Mouse (Mus musculus): Measurements from ENCODE around the gene Opn1sw.
"Not testable (repeated sequence)": the region's sequence is repeated elsewhere in the genome, so short reads cannot be mapped to it uniquely, and the experiment has no call there.

Opn1sw gene

DNA sequence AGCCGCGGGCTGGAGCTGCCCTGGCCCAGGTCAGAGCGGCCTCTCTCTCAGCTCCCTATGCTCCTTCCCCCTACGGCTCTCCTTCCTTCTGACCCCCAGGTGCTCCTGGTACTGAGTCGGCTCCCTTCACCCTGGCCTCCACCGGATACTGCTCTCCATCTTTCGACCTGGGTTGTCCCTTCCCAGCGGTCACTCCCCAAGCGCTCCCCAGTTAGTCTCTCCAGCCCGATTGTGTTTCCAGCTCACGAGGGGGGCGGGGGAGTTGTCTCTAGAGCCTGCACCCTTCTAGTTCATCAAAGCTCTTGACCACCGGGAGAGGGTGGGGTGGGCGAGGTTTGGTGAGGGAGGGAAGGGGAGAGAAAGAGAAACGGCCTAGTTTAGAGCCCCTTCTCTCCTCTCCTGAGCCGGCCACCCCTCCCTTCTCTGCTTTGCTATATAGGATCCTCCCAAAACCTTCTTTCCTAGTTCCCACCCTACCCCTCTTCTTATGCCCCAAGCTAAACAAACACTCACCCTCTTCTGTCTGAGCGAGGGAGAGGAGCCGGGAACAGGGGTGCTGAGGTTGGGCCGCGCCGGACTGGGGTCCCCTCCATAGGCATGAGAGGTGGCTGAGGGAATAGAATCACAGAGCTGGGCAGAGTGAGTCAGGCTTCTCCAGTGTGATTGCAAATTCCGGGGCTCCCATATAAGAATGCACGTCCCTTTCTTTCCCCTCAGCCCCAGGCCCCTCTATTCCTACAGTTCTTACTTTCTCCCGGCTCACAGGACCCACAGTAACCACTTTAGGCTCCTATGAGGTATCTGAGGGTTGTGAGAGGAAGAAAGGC, 8.7 kb upstream of the Opn1sw start:
- no peak for DNase-seq (ENCODE audit: low read depth)

DNA sequence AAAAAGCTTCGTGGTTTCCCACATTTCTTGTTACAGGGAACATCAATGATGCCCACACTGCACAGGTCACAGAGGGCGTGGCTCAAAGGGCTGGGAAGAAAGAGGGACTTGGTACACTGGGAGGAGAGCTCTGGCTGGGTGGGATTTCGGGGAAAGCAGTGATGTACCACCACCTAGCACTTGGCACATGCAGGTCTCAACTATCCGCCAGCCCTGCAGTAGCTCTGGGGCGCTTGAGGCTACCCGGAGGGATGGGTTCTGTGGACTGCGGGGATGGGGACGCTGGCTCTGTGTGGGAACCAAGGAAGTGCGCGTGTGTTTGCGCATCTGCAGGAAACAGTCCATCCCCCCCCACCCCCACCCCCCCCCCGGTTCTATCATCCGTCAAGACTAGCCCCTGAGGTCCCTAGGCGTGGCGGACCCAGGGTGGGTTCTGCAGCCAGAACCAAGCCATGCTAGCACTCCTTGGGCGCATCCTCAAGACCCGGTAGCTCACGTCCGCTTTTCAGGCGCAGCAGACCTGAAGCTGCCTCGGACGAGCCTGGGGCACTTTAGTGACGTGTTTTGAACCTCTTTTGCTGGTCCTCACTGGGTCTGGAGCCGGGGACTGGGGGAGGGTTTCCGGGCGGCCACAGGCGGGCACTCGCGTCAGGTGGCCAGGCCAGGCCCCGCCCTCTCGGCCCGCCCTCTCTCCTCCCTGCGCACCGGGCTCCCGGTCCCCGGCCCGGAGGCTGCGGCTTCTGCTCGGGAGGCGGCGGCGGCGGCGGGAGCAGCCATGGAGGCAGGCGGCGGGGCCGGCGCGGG, 7.8 kb upstream of the Opn1sw start, which contains the start of gene Ccdc136:
Gene Ccdc136, plus strand, starts transcription at position 400 of the 804 bp plus-strand sequence.
- no peak for DNase-seq (ENCODE audit: low read depth)

DNA sequence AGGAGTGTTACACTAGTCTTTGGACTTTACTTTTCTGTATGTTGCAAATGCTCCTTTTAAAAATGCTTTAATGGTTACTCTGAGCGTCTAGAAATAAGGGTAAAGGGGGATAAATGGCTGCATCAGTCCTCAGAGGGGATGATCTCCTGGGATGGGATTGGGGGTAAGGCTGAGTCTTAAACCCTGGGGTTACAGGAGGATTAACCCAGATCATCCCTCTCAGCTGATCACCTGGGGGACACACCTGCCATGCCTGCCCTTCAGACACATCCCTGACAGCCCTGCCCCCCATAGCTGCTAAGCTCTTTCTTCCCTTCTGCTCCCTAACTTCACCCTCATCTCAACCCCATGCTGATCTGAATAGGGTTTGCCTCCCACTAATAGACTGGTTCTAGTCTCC, 6.0 kb upstream of the Opn1sw start:
- no peak for DNase-seq (ENCODE audit: low read depth)

DNA sequence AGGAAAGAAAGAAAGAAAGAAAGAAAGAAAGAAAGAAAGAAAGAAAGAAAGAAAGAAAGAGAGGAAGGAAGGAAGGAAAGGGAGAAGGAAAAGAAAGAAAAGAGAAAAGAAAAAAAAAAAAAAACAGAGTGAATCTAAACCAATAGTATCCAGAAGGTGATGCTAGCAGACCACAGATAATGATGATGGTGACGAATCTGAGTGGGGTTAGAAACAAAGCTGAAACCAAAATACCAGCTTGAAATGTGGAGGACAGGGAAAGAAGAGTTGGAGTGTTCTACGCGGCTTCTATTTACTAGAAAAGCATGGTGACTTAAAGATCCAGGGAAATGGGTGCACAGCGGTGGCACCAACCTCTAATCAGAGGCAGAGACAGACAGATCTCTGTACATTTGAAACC, 3.5 kb upstream of the Opn1sw start:
- DNase-seq (ENCODE audit: low read depth): no peak

DNA sequence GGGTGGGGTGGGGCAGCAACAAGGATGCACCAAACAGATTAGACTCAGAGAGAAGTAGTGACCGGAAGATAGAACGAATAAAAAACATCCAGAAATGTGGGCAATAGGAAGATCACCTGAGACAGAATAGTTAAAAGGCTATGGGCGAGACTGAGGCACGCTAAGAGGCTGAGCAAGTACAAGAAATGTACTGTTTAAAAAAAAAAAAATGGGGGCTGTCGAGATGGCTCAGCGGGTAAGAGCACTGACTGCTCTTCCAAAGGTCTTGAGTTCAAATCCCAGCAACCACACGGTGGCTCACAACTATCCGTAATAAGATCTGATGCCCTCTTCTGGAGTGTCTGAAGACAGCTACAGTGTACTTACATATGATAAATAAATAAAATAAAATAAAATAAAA, 3.0 kb upstream of the Opn1sw start:
- not testable (repeated sequence) for DNase-seq (ENCODE audit: low read depth)

DNA sequence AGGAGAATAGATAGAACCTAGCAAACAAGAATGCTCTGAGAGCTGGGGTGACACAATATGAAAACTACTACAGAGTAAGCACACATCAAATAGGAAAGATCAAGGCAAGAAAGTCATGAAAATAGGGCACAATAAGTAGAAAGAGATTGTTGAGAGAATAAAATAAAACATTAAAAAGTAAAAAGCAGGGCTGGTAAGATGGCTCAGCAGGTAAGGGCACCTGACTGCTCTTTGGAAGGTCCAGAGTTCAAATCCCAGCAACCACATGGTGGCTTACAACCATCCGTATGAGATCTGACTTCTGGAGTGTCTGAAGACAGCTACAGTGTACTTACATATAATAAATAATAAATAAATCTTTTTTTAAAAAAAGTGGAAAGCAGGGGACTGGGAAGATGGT, 2.2 kb upstream of the Opn1sw start:
- DNase-seq (ENCODE audit: low read depth): not testable (repeated sequence)

DNA sequence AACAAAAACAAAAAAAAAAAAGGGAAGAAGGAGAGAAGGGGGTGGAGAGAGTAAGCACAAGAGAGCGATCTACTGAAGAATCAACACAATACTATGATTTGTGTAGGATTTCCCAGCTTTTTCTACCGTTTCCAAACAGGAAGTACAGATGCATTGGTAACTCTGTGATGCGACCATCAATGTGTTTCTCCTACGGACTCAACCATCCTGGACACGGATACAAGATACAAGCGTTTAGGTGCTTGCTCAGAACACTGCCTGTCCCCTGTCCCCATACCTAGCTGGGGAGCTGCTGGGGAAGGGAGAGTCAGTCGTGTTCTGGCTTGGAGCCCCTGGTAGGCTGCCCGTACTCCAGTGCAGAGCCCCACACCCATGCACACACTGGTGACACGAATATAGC, 1.2 kb upstream of the Opn1sw start:
- no peak for DNase-seq (ENCODE audit: low read depth)

DNA sequence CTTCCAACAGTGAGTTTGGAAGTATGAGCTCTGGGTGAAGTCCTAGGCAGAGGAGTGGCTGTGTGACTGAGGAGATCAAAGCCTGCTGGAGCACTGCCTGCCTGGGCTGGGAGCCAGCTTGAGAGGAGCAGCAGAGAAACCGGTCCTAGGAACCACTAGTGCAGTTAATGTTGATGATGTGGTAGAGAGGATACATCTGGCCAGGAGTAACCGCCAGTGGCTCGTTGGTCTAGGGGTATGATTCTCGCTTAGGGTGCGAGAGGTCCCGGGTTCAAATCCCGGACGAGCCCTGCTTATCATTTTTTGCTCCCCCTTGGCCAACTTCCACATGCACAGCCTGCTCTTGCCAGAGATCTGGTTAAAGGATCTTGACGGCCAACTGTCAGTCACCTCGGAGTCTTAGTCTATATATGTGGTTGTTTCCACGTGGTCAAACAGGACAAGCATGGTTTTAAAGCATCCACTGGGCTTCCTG, 375 bp upstream of the Opn1sw start:
- DNase-seq (ENCODE audit: low read depth): peak; percentile 24

DNA sequence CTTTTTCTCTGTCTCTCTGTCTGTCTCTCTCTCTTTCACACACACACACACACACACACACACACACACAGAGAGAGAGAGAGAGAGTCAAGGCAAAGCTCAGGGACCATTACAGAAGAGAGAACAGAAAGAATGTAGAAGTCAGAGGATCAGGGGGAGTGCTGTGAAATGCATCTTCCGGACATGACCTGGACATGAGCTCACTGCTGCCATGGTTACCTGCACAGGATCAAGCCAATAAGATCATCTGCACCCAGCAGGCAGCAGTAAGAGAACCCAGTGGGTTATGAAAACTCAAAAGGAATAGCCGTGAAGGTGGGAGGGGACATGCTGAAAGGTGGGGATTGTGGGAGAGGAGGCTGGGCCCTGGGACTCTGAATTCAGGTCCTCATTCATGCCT, 5.8 kb downstream of the Opn1sw start:
- no peak for DNase-seq (ENCODE audit: low read depth)

DNA sequence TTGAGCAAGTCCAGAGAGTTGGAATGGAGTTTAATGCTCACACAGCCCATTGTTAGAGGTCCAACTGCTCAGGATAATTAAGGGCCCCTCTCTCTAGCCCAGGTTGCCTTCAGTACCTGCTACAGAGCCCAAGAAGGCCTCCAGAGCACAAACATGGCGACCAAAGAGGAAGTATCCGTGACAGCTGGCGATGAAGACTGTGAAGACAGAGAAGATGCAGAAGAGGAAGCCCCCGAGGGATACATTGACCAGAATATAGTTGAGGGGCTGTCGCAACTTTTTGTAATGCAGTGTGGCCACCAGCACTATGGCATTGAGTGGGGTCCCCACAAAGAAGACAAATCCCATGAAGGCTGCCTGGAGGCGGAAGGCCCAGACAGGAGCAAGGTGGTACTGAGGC, 8.3 kb downstream of the Opn1sw start:
- DNase-seq (ENCODE audit: low read depth): no peak

DNA sequence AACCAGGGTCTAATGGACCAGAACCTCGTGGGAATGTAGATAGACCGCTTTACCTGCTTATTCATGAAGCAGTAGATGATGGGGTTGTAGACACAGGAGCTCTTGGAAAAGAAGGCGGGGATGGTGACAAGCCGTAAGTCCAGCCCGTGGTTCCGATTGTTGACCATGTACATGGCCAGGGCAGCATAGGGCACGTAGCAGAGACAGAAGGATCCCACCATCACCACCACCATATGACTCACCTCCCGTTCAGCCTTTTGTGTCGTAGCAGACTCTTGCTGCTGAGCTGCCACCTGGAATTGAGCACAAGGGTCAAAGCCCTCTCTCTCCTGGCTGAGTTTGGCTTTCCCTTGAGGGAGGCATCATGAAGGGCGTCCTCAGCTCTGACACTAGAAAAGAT, 9.6 kb downstream of the Opn1sw start:
- DNase-seq (ENCODE audit: low read depth): no peak

DNA sequence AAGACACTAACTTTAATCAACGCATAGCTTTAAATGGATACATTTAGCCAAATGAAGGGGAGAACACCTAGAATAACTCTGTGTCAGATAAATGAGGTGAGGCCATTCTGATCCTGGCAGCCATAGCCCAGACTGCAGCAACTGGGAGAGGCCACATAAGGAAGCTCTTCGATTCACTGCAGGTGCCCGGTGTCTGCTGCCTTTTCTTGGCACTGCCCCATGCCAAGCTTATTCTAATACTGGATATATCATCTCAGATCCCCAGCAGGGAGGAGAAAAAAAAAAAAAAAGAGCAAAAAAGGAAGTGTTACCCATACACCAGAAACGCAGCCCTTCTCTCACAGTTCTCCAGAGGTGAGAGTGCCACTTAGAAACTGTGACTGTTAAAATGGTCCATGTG, 10.9 kb downstream of the Opn1sw start:
- no peak for DNase-seq (ENCODE audit: low read depth)

DNA sequence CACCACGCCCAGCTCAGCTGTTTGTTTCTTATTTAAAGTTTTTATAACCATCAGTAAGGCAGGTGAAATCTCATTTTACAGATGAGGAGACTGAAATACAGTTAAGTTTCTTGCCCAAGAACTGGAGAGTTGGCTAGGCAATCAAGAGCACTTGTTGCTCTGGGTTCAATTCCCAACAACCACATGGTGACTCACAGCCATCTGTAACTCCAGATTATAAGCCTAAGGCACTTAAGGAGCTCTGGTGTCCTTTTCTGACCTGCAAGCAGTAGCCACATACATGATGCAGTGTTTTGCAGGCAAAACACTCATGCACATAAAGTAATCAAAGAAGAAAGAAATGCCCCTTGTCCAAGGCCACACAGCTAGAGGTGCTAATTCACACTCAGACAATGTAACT, 23.0 kb downstream of the Opn1sw start:
- DNase-seq (ENCODE audit: low read depth): no peak

DNA sequence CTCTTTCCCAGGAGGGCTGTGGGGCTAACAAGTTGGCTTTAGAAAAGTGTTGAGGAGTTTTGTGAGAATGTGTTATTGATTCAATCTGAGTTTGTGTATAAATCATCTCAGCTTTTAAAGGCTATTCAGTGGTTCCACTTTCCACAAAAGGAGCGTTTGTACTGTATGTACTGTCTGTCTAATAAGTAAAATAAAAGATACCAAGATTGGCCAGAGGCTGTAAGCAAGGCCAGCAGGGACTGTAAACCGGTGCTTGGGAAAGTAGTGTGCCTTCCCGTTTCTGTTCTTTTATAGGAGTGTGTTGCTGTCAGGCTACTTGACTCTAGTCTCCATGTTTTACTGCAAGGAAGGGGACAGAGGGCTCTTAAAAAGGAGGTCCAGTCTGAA, 25.1 kb downstream of the Opn1sw start:
- DNase-seq (ENCODE audit: low read depth): no peak

DNA sequence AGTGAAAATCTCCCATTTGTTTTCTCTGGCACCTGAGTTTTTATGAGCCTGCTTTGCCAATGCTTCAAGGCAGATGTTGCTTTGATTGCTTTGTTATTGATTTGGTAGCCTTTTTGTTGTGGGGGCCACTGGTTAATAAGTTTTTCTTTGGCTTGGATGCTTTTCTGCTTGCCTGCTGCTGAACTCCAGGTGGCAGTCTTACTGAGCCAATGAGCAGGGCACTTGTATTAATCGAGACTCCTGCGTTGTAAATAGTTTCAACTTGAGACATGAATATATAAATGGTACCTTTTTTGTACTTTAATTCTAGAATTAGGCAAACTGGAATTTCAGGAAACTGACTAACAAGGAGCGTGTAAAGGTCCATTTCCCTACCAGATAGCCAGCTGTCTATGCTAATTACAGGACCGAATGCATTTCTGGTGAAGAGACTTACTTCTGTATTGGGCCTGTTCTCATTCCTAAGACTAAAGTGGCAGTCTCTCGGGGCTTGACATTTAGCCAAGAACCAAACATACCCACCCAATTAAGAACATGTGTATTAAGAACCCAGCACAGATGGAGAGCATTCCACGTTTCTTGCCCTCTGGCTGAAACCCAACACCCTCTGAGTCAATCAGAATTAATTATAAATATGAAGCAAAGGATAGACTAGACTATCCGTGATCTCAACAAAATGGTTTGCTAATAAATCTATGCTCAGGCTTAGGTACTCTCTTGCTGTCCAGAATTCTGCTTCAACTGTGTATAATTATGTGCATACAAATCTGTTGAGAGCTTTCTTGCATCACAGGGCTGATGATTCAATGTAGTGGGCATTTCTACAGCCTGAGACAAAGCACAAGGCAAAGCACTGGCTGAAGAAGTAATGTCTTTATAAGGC, 25.8 kb downstream of the Opn1sw start:
- DNase-seq (ENCODE audit: low read depth): no peak

DNA sequence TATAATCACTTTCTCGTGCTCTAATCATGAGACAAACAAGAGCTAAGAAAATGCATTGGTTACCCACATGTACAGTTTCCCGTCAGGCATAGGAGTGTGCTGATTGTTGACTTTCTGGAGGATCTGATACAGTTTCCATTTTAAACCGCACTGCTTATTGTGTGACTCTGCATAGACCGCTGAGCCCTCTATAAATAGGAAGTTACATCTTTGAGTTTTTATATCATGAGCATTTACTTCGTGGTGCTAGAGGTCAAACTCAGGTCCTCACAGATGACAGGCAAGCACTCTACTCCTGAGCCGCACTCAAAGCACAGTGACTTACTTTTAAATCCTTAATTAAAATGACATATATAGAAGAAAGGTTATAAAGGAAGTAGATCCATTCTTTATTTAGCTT, 28.1 kb downstream of the Opn1sw start:
- no peak for DNase-seq (ENCODE audit: low read depth)

DNA sequence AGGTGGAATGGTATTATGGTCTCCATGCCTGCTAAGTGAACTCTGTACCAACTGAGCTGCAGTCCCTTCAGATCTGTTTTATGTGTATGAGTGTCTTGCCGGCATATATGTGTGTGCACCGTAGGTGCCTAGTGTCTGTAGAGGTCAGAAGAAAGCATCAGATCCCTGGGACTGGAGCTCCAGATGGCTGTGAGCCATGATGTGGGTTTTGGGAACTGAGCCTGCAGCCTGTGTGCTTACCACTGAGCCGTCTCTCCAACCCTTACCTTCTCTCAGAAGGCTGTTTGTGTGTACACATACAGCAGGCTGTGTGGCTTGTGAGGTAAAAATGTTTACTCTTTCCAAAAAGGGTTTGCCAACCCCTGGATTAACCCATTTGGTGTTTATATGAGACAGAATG, 28.9 kb downstream of the Opn1sw start:
- no peak for DNase-seq (ENCODE audit: low read depth)

DNA sequence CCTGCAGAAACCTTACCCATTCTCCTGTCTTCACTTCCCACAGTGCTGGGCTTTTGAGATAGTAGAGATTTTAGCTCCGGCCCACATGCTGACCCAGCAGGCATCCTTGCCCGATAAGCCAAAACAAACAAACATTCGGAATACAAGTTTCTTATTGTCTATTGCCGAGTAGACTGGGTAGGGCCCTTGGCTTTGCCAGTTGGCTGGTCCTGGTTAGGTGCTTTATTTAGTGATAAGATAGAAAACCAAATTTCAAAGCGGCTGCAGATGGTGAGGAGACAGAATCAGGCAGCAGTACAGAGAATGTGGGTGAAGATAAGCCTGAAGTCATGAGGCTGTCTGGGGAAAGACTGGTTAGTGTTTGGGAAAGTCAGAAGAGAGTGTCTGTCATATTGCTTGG, 35.5 kb downstream of the Opn1sw start:
- DNase-seq (ENCODE audit: low read depth): peak; percentile 46

DNA sequence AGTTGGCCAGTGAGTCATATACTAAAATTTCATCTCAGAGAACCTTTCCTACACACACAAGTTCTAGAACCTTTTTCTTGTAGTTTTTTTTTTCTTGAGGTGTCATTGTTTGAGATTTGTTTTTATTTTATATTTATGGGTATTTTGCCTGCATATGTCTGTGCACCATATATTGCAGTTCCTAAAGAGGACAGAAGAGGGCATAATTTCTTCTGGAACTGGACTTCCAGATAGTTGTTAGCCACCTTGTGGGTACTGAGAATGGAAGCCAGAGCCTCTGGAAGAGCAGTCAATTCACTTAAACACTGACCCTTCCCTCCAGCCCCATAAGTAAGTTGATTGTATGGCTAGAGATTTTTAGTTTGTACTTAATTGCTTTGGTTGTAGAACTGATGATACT, 36.7 kb downstream of the Opn1sw start:
- DNase-seq (ENCODE audit: low read depth): no peak

DNA sequence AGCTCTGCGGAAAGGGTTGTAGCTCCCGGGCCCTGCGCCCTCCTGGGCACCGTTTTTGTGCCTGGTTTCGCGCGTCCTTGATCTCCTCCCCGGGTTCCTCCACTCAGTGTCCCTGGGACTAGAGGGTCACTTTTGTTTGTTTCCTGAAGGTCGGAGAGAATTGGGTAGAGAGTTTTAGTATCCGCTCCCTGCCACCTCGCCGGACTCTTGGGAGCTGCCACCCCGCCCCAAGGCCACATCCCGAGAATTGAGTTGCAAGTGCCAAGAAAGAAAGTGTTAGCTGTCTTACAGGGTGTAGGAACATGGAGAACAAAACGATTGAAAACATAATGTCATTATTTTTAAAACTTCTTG, 39.9 kb downstream of the Opn1sw start:
- DNase-seq (ENCODE audit: low read depth): peak; percentile 24

DNA sequence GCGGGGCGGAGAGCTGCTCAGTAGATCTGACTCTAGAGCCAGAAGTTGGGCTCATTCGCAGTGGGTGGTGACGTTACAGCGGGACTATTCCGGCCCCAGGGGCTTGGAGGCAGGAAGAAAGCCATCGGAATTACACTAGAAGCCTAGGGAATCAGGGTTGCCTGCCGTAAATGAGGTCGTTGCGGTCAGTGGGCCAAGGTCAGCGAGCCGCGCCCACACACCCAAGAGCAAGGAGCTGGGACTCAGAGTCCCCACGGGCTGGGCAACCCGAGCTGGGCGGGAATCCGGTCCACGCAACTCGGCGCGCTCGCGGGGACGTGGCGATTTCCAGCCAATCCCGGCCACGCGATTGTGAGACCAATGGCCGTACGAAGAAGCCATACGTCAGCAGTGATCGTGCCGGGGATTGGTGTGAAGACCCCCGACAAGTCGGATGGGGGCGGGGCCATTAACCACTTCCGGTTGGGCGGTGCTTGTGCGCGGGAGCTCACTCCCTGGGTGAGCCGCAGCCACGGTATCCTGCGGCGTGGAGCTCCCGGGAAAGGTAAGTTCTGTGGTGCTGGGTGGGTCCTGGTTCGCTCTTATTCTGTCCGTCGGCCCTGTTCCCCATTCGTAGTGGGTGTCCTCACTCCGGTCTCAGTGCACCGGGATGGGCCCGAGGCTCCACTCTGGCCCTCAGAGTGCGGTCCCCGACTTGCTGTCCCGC, 40.5 kb downstream of the Opn1sw start, which contains the start of gene Calu:
Gene Calu, plus strand, starts transcription at position 405 of the 706 bp plus-strand sequence.
- peak; percentile 98 for DNase-seq (ENCODE audit: low read depth)

DNA sequence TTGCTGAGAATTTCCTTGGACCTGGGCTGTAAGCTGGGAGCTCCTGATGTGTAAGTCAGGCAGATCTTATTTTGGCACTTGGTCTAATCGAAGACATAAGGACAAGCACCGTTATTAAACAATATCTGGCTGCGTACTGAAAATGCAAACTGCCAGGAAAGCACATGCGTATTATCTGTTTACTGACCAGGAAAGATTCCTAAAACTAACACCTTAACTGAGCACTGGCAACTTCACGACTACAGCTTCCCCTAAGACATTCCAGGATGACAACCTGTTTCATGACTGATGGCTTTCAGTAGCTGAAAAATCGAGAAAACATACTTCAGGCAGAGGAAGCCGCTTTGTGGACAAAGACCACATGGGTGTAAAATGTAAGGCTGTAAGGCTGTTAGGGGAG, 41.1 kb downstream of the Opn1sw start:
- no peak for DNase-seq (ENCODE audit: low read depth)
